In genomic region chr13:109808946-109809345, GRCm38 (mm10) we compare ENCODE assay signal across 18 mouse cellular contexts.
DNase-seq lines count a peak whose midpoint lies in the region; TF ChIP-seq lines count a peak whose summit lies in the region.
"Had no signal": no experiment of that assay in that cellular context is flagged by ENCODE, and none has a peak within 500 bp of the region (broad histone marks: within the 10 kb centered on the region; RNA-seq: fewer than 3 reads in every experiment).

No protein-coding gene starts in this region.

- H3K4me3 ChIP-seq in cerebellum, adult 2 months (replicated peaks; ENCODE audit: insufficient read depth, low read depth, low read length) = no peak overlapping the region
- H3K4me3 ChIP-seq: forebrain, embryonic 13.5 days; gastrocnemius, adult 2 months; heart, embryonic 10.5 days; hindbrain, embryonic 13.5 days; intestine, embryonic 15.5 days had no signal

- no peaks in the 10 kb centered on the region for H3K27me3 ChIP-seq in cerebellum, adult 2 months (ENCODE audit: control insufficient read depth, insufficient read depth, low read length)
- H3K27me3 ChIP-seq: forebrain, embryonic 13.5 days; hindbrain, embryonic 13.5 days; intestine, embryonic 15.5 days had no signal

- TF ChIP-seq POLR2A in cerebellum, adult 2 months (IDR thresholded peaks at IDR 0.05; ENCODE audit: borderline replicate concordance, insufficient read depth, low read length) = no peak

- peaks cover 5% of the 10 kb centered on the region; the same call in 1 of the 2 replicates for H3K4me1 ChIP-seq in cerebellum, adult 2 months (ENCODE audit: control insufficient read depth, insufficient read depth, low read length)
- H3K4me1 ChIP-seq: forebrain, embryonic 13.5 days had no signal

- no peak for TF ChIP-seq CTCF in cerebellum, adult 2 months (IDR thresholded peaks at IDR 0.05; ENCODE audit: borderline replicate concordance, insufficient read depth, low read depth, low read length)

- H3K27ac ChIP-seq in cerebellum, adult 2 months (ENCODE audit: insufficient read depth, low read length) = no peak overlapping the region
- H3K27ac ChIP-seq: forebrain, embryonic 13.5 days; gastrocnemius, adult 2 months; heart, embryonic 10.5 days; hindbrain, embryonic 13.5 days; intestine, embryonic 15.5 days had no signal

- 68% methylated on average over 7 of the region's 7 CpGs for WGBS in cerebellum, adult 2 months

- DNase-seq in cerebellum, adult 9-11 months = peak; percentile 21
- no peak for DNase-seq in cerebellum, adult 2 months
- DNase-seq in lung, postnatal 10 days = peak; percentile 21
- no peak for DNase-seq in lung, postnatal 4 days
- peak; percentile 65 for DNase-seq in testis, postnatal 10 days (ENCODE audit: low spot score)
- no peak for DNase-seq in thymus, postnatal 36 days
- no peak for DNase-seq in heart, adult 9 months (ENCODE audit: low spot score in 2 of 2)
- DNase-seq: adrenal gland, postnatal 14 days; cerebellum, adult 18-20 months; cerebellum, postnatal 14 days; embryo, embryonic 11 days; gastrocnemius, adult 2 months; gastrocnemius, postnatal 25 days; heart, postnatal 10 days had no signal

Comparison
In these comparisons a context has a peak if more than half of its experiments do, and no peak if none do; other contexts are left out.
1. DNase-seq: peak in cerebellum, adult 9-11 months (single experiment), lung, postnatal 10 days (single experiment) and testis, postnatal 10 days (single experiment); none in cerebellum, adult 2 months (0 of 2), lung, postnatal 4 days (0 of 2), thymus, postnatal 36 days (0 of 2) and heart, adult 9 months (0 of 2).